In genomic region chr7:126759050-126759671, GRCm38 (mm10) we compare ENCODE assay signal across 8 mouse cellular contexts. TPM values are rescaled to one million over a fixed set of nuclear protein-coding genes. Genes with fewer than 3 reads are reported as not detected.
A peak's percentile ranks its signal among the peaks of the same experiment; 100 is the strongest.
DNase-seq lines count a peak whose midpoint lies in the region; ATAC-seq and TF ChIP-seq lines count a peak whose summit lies in the region.

Mapk3 (plus strand) TSS chr7:126759601.

- TF ChIP-seq CTCF in cortical plate, adult 2 months (IDR thresholded peaks at IDR 0.05; ENCODE audit: extremely low read depth, insufficient read depth, low read length): peak; percentile 49
- peak; percentile 78 for TF ChIP-seq CTCF in hindbrain, postnatal 0 days (IDR thresholded peaks at IDR 0.05; ENCODE audit: low read depth)

- WGBS in hindbrain, postnatal 0 days: 2% methylated on average over 35 of the region's 38 CpGs
- 0% methylated on average over 16 of the region's 38 CpGs for WGBS in macrophage (ENCODE audit: missing documents)

- peaks cover 16% of the 10 kb centered on the region for H3K4me1 ChIP-seq in cortical plate, adult 2 months (ENCODE audit: control insufficient read depth, insufficient read depth, low read length)
- H3K4me1 ChIP-seq in hindbrain, postnatal 0 days (ENCODE audit: insufficient read depth, low read length): peaks cover 24% of the 10 kb centered on the region

- H3K79me2 ChIP-seq in macrophage (ENCODE audit: inconsistent target): peaks cover 30% of the 10 kb centered on the region

- peak; percentile 78 for ATAC-seq in hindbrain, postnatal 0 days

- peak within 1 kb of the TSS; percentile 71 for H3K4me3 ChIP-seq in cortical plate, adult 2 months (ENCODE audit: insufficient read depth, low read length)
- H3K4me3 ChIP-seq in hindbrain, postnatal 0 days (ENCODE audit: low read length): peak within 1 kb of the TSS; percentile 73
- H3K4me3 ChIP-seq in macrophage (ENCODE audit: inconsistent target): peak within 1 kb of the TSS; percentile 95

- peaks cover 4% of the 10 kb centered on the region; the same call in 1 of the 2 replicates for H3K36me3 ChIP-seq in hindbrain, postnatal 0 days (ENCODE audit: insufficient read depth, low read length)
- peaks cover 16% of the 10 kb centered on the region; the same call in 1 of the 2 replicates for H3K36me3 ChIP-seq in macrophage (ENCODE audit: inconsistent target)

- H3K9ac ChIP-seq in hindbrain, postnatal 0 days (replicated peaks; ENCODE audit: low read length): peak within 1 kb of the TSS; percentile 80

- H3K27ac ChIP-seq in cortical plate, adult 2 months (ENCODE audit: insufficient read depth, low read length): peak within 1 kb of the TSS; percentile 89
- peak within 1 kb of the TSS; percentile 89 for H3K27ac ChIP-seq in hindbrain, postnatal 0 days
- peak within 1 kb of the TSS; percentile 74 for H3K27ac ChIP-seq in macrophage

- H3K27me3 ChIP-seq in hindbrain, postnatal 0 days (ENCODE audit: insufficient read depth, low read length): no peaks in the 10 kb centered on the region

- TF ChIP-seq POLR2A in cortical plate, adult 2 months (IDR thresholded peaks at IDR 0.05; ENCODE audit: extremely low read depth, insufficient read depth, low read length): no peak

- H3K4me2 ChIP-seq in hindbrain, postnatal 0 days (ENCODE audit: low read depth, low read length): peak within 1 kb of the TSS; percentile 98

- DNase-seq in adipocyte (ENCODE audit: low spot score): peak; percentile 80
- peak; percentile 85 to 91 for DNase-seq in gastrocnemius, adult 8-10 months (ENCODE audit: low spot score in 2 of 2)
- peak; percentile 95 for DNase-seq in hindbrain, postnatal 0 days (ENCODE audit: low spot score)
- peak; percentile 78 to 83 for DNase-seq in left cerebral cortex, adult 18-20 months (ENCODE audit: low spot score in 2 of 2)
- peak; percentile 84 for DNase-seq in retina, postnatal 7 days (ENCODE audit: low read depth, low spot score)
- peak; percentile 76 for DNase-seq in urinary bladder, adult 2 months (ENCODE audit: low spot score)

- no peaks in the 10 kb centered on the region for H3K9me3 ChIP-seq in hindbrain, postnatal 0 days (ENCODE audit: low read length)

RNA-seq across cellular contexts. Expression of gene Mapk3, which starts in this region (rescaled TPM):
- 246 and 283 TPM in 2 replicates for polyA plus RNA-seq in cortical plate, adult 2 months (2012; rRNA removed)
- 10 to 100 TPM; 16.2 to 20.6 (median 18.6) TPM for total RNA-seq in gastrocnemius, adult 8-10 months (2022)
- 109 and 132 TPM in 2 replicates for total RNA-seq in hindbrain, postnatal 0 days (2014; rRNA removed)
- polyA plus RNA-seq in hindbrain, postnatal 0 days (2015; fragmentation: Nextera tagmentation; extraction: Ambion mirVana): 99.9 and 107 TPM in 2 replicates
- 100 to 1,000 TPM; 157 to 208 TPM for total RNA-seq in left cerebral cortex, adult 18-20 months (2021)
- total RNA-seq in macrophage (2018; cell fraction: chromatin; rRNA removed): 10 to 100 TPM; 14.2 to 69.2 (median 35.5) TPM
- total RNA-seq in macrophage (2018; cell fraction: cytosol; rRNA removed): 100 to 1,000 TPM; 111 to 204 (median 139) TPM
- total RNA-seq in macrophage (2018; cell fraction: nucleus; rRNA removed): 100 to 1,000 TPM in 3 of 26 experiments, 10 to 100 TPM in 23; 34.8 to 107 (median 61.2) TPM
- 129 to 232 TPM (median 188 TPM) in 3 replicates for polyA plus RNA-seq in macrophage (2018)
- polyA plus RNA-seq in urinary bladder, adult 2 months (2012; rRNA removed): 214 TPM in 2 replicates

Comparison
In these comparisons a context has a peak if more than half of its experiments do, and no peak if none do; other contexts are left out.
1. Peak in every context shown above with its lines: DNase-seq, ATAC-seq, H3K4me3 ChIP-seq and H3K27ac ChIP-seq.